Mouse (Mus musculus) megakaryocyte, embryonic 14.5 days (primary cell): ENCODE results near the gene Rpl26. TPM values are rescaled to one million over a fixed set of nuclear protein-coding genes. Genes with fewer than 3 reads are reported as not detected.

Source experiments
- H3K27me3 ChIP-seq: replicated peaks from 2 replicates; pipeline ENCODE3; 2012; ENCODE audit warnings: inconsistent platforms
- H3K36me3 ChIP-seq: replicated peaks from 2 replicates; pipeline ENCODE3; 2012; ENCODE audit warnings: low read length, inconsistent platforms, mixed read lengths
- H3K4me1 ChIP-seq: 2 replicates; pipeline ENCODE4 v1.6.1; 2012; ENCODE audit warnings: inconsistent platforms
- H3K4me3 ChIP-seq: replicated peaks from 2 replicates; pipeline ENCODE3; 2012; ENCODE audit warnings: moderate library complexity, mild to moderate bottlenecking, inconsistent platforms
- H3K9me3 ChIP-seq: 2 replicates; pipeline ENCODE4 v1.6.1; 2012; ENCODE audit warnings: inconsistent platforms
- FLI1 ChIP-seq: IDR thresholded peaks from 2 replicates; pipeline ENCODE4 v1.6.1; 2012; ENCODE audit warnings: low read length, inconsistent platforms, mixed read lengths
- GATA1 ChIP-seq: IDR thresholded peaks from 3 replicates; pipeline ENCODE4 v1.6.1; 2012; ENCODE audit warnings: mixed read lengths, low read length, inconsistent platforms, borderline replicate concordance
- polyA plus RNA-seq: library from polyadenylated mRNA; stranded (reverse); fragments of >175 nt; gene quantifications from 2 replicates; pipeline ENCODE4 v1.2.3, GENCODE M21; 2012; ENCODE audit warnings: low replicate concordance; ENCODE audit not compliant: insufficient read depth

Gene Rpl26
- polyA plus RNA-seq, 1 experiment, result 116 TPM

GRCm38 (mm10) chr11:68888253-68888652 is 13.1 kb upstream of the Rpl26 start, which contains the start of gene Rnf222:
Gene Rnf222 (plus strand): TSS chr11:68888553.
- no peak within 1 kb of the TSS for H3K4me3 ChIP-seq
- H3K9me3 ChIP-seq, result no peaks in the 10 kb centered on the region
- H3K36me3 ChIP-seq, result no peaks in the 10 kb centered on the region
- peaks cover 41% of the 10 kb centered on the region for H3K27me3 ChIP-seq
- no peak for TF ChIP-seq FLI1
- TF ChIP-seq GATA1, result no peak
- peaks cover 28% of the 10 kb centered on the region for H3K4me1 ChIP-seq

- Histone ChIP-seq H3K36me3 (no peaks in the 10 kb centered on the region), H3K4me3 (no peak overlapping the region), H3K4me1 (peaks cover 28% of the 10 kb centered on the region), H3K27me3 (peaks cover 43% of the 10 kb centered on the region), H3K9me3 (no peaks in the 10 kb centered on the region)
- no peak for TF ChIP-seq GATA1
- no peak for TF ChIP-seq FLI1
Measured at GRCm38 (mm10) chr11:68888653-68889052, 12.7 kb upstream of the Rpl26 start.

GRCm38 (mm10) chr11:68890625-68891024 is 10.8 kb upstream of the Rpl26 start:
- Histone ChIP-seq H3K36me3 (no peaks in the 10 kb centered on the region), H3K4me1 (peaks cover 24% of the 10 kb centered on the region), H3K27me3 (peaks cover 47% of the 10 kb centered on the region), H3K4me3 (no peak overlapping the region), H3K9me3 (no peaks in the 10 kb centered on the region)
- TF ChIP-seq FLI1 (no peak), GATA1 (no peak)

- peak overlapping the region; percentile 25 for H3K4me3 ChIP-seq
- TF ChIP-seq FLI1 (no peak), GATA1 (no peak)
- H3K36me3 ChIP-seq, result no peaks in the 10 kb centered on the region
- peaks cover 24% of the 10 kb centered on the region for H3K4me1 ChIP-seq
- H3K9me3 ChIP-seq, result no peaks in the 10 kb centered on the region
- H3K27me3 ChIP-seq, result peaks cover 47% of the 10 kb centered on the region
Measured at GRCm38 (mm10) chr11:68891823-68892222, 9.6 kb upstream of the Rpl26 start.

GRCm38 (mm10) chr11:68892233-68892832 is 9.1 kb upstream of the Rpl26 start:
- Histone ChIP-seq H3K9me3 (0 out of 2 replicates have a peak, but pooled peaks cover 2% of the 10 kb centered on the region), H3K4me1 (peaks cover 24% of the 10 kb centered on the region), H3K27me3 (peaks cover 47% of the 10 kb centered on the region), H3K4me3 (peak overlapping the region; percentile 42), H3K36me3 (no peaks in the 10 kb centered on the region)
- no peak for TF ChIP-seq GATA1
- no peak for TF ChIP-seq FLI1

- TF ChIP-seq GATA1 (no peak), FLI1 (no peak)
Measured at GRCm38 (mm10) chr11:68893911-68894464, 7.4 kb upstream of the Rpl26 start.

GRCm38 (mm10) chr11:68896247-68896646 is 5.1 kb upstream of the Rpl26 start:
- no peak for TF ChIP-seq FLI1
- Histone ChIP-seq H3K4me3 (no peak overlapping the region), H3K36me3 (no peaks in the 10 kb centered on the region), H3K27me3 (peaks cover 31% of the 10 kb centered on the region), H3K9me3 (0 out of 2 replicates have a peak, but pooled peaks cover 2% of the 10 kb centered on the region), H3K4me1 (peaks cover 41% of the 10 kb centered on the region)

More at GRCm38 (mm10) chr11:68893911-68894464, 7.4 kb upstream of the Rpl26 start:
- H3K27me3 ChIP-seq, result peaks cover 35% of the 10 kb centered on the region
- H3K4me3 ChIP-seq, result no peak overlapping the region
- peaks cover 32% of the 10 kb centered on the region for H3K4me1 ChIP-seq
- 0 out of 2 replicates have a peak, but pooled peaks cover 2% of the 10 kb centered on the region for H3K9me3 ChIP-seq
- H3K36me3 ChIP-seq, result no peaks in the 10 kb centered on the region

- TF ChIP-seq GATA1 (no peak), FLI1 (no peak)
- H3K9me3 ChIP-seq, result 0 out of 2 replicates have a peak, but pooled peaks cover 2% of the 10 kb centered on the region
- peaks cover 36% of the 10 kb centered on the region for H3K4me1 ChIP-seq
- no peaks in the 10 kb centered on the region for H3K36me3 ChIP-seq
- no peak overlapping the region for H3K4me3 ChIP-seq
- H3K27me3 ChIP-seq, result peaks cover 25% of the 10 kb centered on the region
Measured at GRCm38 (mm10) chr11:68897120-68897519, 4.3 kb upstream of the Rpl26 start.

- TF ChIP-seq GATA1, result no peak
- no peak for TF ChIP-seq FLI1
- Histone ChIP-seq H3K4me1 (peaks cover 32% of the 10 kb centered on the region), H3K27me3 (peaks cover 19% of the 10 kb centered on the region), H3K4me3 (no peak overlapping the region), H3K36me3 (peaks cover 2% of the 10 kb centered on the region), H3K9me3 (0 out of 2 replicates have a peak, but pooled peaks cover 2% of the 10 kb centered on the region)
Measured at GRCm38 (mm10) chr11:68897838-68898237, 3.5 kb upstream of the Rpl26 start.

GRCm38 (mm10) chr11:68898790-68899189 is 2.6 kb upstream of the Rpl26 start:
- TF ChIP-seq FLI1, result no peak
- TF ChIP-seq GATA1, result no peak
- Histone ChIP-seq H3K36me3 (peaks cover 11% of the 10 kb centered on the region), H3K9me3 (0 out of 2 replicates have a peak, but pooled peaks cover 2% of the 10 kb centered on the region), H3K4me1 (peaks cover 31% of the 10 kb centered on the region), H3K4me3 (no peak overlapping the region), H3K27me3 (peaks cover 11% of the 10 kb centered on the region)
